Mouse (Mus musculus) liver, embryonic 13.5 days (tissue): ENCODE measurements at regions not wholly inside any gene's neighbourhood (a gene's known extent, or its start where the extent isn't known, plus 50 kb on each side); places are given as distances from the start of the nearest gene placed in this dataset.

Source experiments
- ATAC-seq: fragments of 200-750 bp; cut with Nextera tagmentation; 2 replicates; pipeline ENCODE4 v1.8.0; 2017; ENCODE audit warnings: low read depth, mild to moderate bottlenecking, moderate number of reproducible peaks, moderate library complexity
- DNase-seq: peaks from one replicate; pipeline ENCODE4 v3.0.0; 2022
- H3K27ac ChIP-seq: fragments of 300-500 bp; sonication (generic); 2 replicates; pipeline ENCODE4 v1.5.1; 2015; ENCODE audit warnings: moderate library complexity, mild to moderate bottlenecking, inconsistent platforms
- H3K27me3 ChIP-seq: fragments of 300-500 bp; sonication (generic); 2 replicates; pipeline ENCODE4 v1.6.1; 2015; ENCODE audit warnings: mild to moderate bottlenecking, inconsistent platforms
- H3K36me3 ChIP-seq: fragments of 300-500 bp; sonication (generic); 2 replicates; pipeline ENCODE4 v1.6.1; 2015; ENCODE audit warnings: mild to moderate bottlenecking, inconsistent platforms
- H3K4me1 ChIP-seq: fragments of 300-500 bp; sonication (generic); replicated peaks from 2 replicates; pipeline ENCODE4 v1.6.1; 2015; ENCODE audit warnings: inconsistent platforms
- H3K4me2 ChIP-seq: fragments of 300-500 bp; sonication (generic); 2 replicates; pipeline ENCODE4 v1.6.1; 2015; ENCODE audit warnings: inconsistent platforms, mild to moderate bottlenecking, moderate library complexity
- H3K4me3 ChIP-seq: fragments of 300-500 bp; sonication (generic); replicated peaks from 2 replicates; pipeline ENCODE4 v1.5.1; 2015; ENCODE audit warnings: mild to moderate bottlenecking, inconsistent platforms
- H3K9ac ChIP-seq: fragments of 300-500 bp; sonication (generic); 2 replicates; pipeline ENCODE4 v1.6.1; 2015; ENCODE audit warnings: mild to moderate bottlenecking, inconsistent platforms
- H3K9me3 ChIP-seq: fragments of 300-500 bp; sonication (generic); replicated peaks from 2 replicates; pipeline ENCODE4 v1.6.1; 2016; ENCODE audit warnings: inconsistent platforms
- WGBS: fragments of 180-500 bp; shearing (Covaris S2); methylation state at CpG from one replicate; pipeline ENCODE4 v1.1.7; 2015; ENCODE audit not compliant: insufficient replicate concordance; 5-methylcytosine and 5-hydroxymethylcytosine counted together

DNA sequence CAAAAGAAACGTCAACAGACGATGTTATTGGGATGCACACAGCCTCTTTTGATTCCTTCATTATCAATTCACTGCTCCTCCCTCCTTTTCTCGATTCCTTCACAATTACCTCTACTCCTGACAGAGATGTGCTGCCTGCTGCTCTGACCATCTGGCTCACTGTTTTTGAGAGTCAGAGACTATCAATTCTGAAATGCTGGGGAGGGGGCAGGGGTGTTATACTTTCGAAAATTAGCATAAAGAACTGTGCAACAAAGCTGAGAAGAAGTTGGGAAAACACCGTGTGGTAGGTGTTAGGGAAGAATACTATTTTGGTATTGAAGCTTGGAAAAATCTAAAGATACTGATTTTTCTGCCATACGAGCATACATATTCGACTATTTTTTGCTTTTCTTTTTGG is 96.4 kb downstream of the Nedd1 start:
- DNase-seq, result no peak
- Histone ChIP-seq H3K36me3 (no peaks in the 10 kb centered on the region), H3K4me1 (no peaks in the 10 kb centered on the region), H3K27ac (no peak overlapping the region), H3K9ac (no peak overlapping the region), H3K4me3 (no peak overlapping the region), H3K4me2 (no peak overlapping the region), H3K9me3 (no peaks in the 10 kb centered on the region), H3K27me3 (no peaks in the 10 kb centered on the region)
- 57% methylated on average over 7 of the region's 7 CpGs for WGBS
- no peak for ATAC-seq

DNA sequence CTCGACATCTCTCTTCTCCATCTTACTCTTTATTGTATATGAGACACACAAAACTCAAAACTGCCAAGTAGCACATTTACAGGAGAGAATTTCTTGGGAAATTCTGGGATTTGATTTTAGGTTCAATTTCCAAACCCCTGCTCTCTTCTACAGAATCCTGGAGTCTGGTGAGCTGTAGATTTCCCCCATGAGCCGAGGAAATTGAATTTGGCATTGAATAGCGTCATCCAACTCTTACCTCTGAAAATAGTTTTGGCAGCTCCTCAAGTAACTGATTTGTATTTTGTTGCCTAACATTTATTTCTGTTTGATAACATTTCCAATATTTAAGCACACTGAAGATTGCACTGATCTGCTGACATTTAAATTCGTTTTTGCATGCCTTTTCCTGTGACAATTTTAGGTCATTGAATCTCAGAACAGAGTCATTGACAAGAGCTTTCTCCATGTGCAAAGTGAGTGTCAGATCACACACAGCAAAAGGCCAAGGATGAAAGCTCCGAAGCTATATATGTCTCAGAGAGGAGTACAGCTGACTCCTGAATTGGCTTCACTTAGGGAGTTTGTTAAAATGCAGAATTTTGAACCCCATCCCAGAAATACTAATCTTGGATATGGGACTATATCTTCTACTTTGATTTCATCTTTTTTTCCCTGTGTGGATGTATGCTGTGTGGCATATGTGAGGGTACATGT is 106.4 kb downstream of the Nedd1 start:
- WGBS, result 48% methylated on average over 4 of the region's 5 CpGs
- H3K4me2 ChIP-seq, result no peak overlapping the region
- no peak for ATAC-seq
- H3K9ac ChIP-seq, result no peak overlapping the region
- H3K9me3 ChIP-seq, result no peaks in the 10 kb centered on the region
- H3K4me3 ChIP-seq, result no peak overlapping the region
- H3K27ac ChIP-seq, result no peak overlapping the region
- no peak for DNase-seq
- H3K36me3 ChIP-seq, result no peaks in the 10 kb centered on the region
- H3K27me3 ChIP-seq, result no peaks in the 10 kb centered on the region
- no peaks in the 10 kb centered on the region for H3K4me1 ChIP-seq

DNA sequence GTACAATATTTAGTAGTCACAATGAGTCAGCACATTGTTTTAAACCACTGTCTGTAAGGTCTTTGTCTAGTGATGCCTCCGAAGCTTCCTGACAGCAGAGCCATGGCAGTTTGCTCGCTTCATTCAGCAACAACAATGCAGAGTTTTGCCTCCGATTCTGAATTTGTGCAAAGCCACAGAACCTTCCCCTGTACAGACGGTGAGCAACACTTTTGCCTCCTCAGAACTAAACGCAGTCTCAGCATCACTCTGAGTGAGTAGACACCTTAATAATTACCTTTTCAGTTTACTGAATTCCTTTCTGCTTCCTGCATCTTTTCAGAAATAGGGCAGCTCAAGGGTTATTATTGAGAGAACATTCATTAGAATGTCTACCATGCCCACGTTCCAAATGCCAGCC is 107.9 kb downstream of the Nedd1 start:
- DNase-seq (no peak), ATAC-seq (no peak)
- Histone ChIP-seq H3K27me3 (no peaks in the 10 kb centered on the region), H3K36me3 (no peaks in the 10 kb centered on the region), H3K27ac (no peak overlapping the region), H3K4me2 (no peak overlapping the region), H3K9ac (no peak overlapping the region), H3K4me1 (no peaks in the 10 kb centered on the region), H3K9me3 (no peaks in the 10 kb centered on the region), H3K4me3 (no peak overlapping the region)
- 63% methylated on average over 6 of the region's 6 CpGs for WGBS

DNA sequence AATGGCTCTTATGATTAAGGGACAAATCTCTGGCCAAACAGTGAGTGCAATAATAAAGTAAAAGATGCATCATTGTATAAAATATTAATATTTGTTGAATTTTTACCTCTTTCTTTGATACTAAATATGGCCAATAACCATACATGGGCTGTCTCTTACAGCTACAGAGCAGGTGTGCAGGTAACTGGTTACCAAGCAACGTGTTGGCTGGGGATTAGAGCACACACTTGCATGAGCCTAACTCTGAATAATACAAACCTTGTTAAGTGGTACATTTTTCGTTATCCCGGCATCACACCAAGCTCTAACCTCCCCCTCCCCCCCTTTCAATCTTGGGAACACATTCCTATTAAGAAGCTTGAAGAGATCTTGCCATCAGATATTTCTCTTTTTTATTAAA is 111.2 kb downstream of the Nedd1 start:
- Histone ChIP-seq H3K36me3 (no peaks in the 10 kb centered on the region), H3K4me3 (no peak overlapping the region), H3K9me3 (no peaks in the 10 kb centered on the region), H3K27ac (no peak overlapping the region), H3K4me1 (no peaks in the 10 kb centered on the region), H3K4me2 (no peak overlapping the region), H3K9ac (no peak overlapping the region), H3K27me3 (no peaks in the 10 kb centered on the region)
- ATAC-seq (no peak), DNase-seq (no peak)
- WGBS, result 55% methylated on average over 3 of the region's 3 CpGs

DNA sequence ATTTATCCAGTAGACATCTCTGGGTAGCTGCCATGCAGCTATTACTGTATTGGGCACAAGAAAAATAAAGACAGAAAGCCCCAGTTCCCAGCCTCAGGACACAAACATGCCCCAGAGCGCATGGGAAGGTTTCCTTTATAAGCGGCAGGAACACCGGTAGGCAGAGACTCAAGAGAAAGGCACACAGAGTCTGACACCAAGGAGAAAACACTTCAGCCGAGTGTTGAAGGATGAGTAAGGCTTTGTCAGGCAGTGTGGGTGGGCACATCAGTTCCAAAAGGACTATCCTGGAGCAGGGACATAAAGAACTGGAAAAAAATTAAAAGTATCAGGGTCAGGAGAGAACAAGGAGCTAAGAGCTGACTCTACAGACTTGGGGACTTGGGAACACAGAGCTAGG is 115.5 kb downstream of the Nedd1 start:
- H3K4me2 ChIP-seq, result no peak overlapping the region
- H3K36me3 ChIP-seq, result no peaks in the 10 kb centered on the region
- no peak for DNase-seq
- no peaks in the 10 kb centered on the region for H3K27me3 ChIP-seq
- WGBS, result 60% methylated on average over 4 of the region's 4 CpGs
- no peak overlapping the region for H3K4me3 ChIP-seq
- no peak for ATAC-seq
- H3K9me3 ChIP-seq, result no peaks in the 10 kb centered on the region
- H3K9ac ChIP-seq, result no peak overlapping the region
- no peak overlapping the region for H3K27ac ChIP-seq
- no peaks in the 10 kb centered on the region for H3K4me1 ChIP-seq

DNA sequence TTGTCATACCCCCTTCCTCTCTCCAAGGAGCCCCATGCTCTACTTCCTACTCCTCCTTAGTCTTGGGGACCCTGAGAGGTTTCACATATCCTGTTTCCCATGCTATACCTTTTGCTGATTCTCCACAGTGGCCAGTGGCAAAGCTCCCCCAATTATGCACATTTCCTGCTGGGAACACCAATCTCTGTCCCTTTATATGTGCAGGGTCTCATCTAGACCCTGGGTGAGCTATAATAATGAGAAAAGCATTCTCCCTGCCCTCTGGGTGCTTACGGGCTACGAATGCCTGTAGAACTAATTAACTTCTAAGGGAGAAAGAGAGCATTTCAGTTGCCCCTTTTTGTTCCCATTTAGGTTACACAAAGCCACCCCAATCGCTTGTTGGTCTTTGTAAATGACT is 116.6 kb downstream of the Nedd1 start:
- ATAC-seq, result no peak
- no peaks in the 10 kb centered on the region for H3K9me3 ChIP-seq
- no peaks in the 10 kb centered on the region for H3K36me3 ChIP-seq
- DNase-seq, result no peak
- 71% methylated on average over 3 of the region's 3 CpGs for WGBS
- no peaks in the 10 kb centered on the region for H3K27me3 ChIP-seq
- H3K9ac ChIP-seq, result no peak overlapping the region
- H3K4me2 ChIP-seq, result no peak overlapping the region
- no peak overlapping the region for H3K4me3 ChIP-seq
- no peak overlapping the region for H3K27ac ChIP-seq
- no peaks in the 10 kb centered on the region for H3K4me1 ChIP-seq

DNA sequence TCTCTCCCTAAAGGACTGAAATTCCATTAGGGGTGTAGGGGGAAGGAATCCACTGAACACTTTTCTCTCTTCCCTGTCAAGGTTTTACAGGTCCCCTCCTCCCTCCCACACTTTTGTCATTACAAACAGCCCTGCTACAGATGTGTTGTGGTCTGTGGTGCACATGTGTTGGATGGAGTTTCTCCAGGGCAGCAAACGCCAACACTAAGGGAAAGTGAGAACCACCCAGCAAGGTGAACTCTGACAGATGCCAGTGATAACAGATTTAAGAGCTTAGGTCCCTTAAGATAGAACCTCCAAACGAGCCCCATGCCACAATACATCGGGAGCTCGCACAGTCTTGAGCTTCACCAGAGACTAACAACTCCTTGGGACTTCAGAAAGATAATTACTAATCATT is 122.1 kb downstream of the Nedd1 start:
- ATAC-seq (no peak), DNase-seq (no peak)
- Histone ChIP-seq H3K9ac (no peak overlapping the region), H3K4me2 (no peak overlapping the region), H3K27ac (no peak overlapping the region), H3K27me3 (no peaks in the 10 kb centered on the region), H3K36me3 (no peaks in the 10 kb centered on the region), H3K4me1 (no peaks in the 10 kb centered on the region), H3K4me3 (no peak overlapping the region), H3K9me3 (no peaks in the 10 kb centered on the region)
- 52% methylated on average over 4 of the region's 4 CpGs for WGBS

DNA sequence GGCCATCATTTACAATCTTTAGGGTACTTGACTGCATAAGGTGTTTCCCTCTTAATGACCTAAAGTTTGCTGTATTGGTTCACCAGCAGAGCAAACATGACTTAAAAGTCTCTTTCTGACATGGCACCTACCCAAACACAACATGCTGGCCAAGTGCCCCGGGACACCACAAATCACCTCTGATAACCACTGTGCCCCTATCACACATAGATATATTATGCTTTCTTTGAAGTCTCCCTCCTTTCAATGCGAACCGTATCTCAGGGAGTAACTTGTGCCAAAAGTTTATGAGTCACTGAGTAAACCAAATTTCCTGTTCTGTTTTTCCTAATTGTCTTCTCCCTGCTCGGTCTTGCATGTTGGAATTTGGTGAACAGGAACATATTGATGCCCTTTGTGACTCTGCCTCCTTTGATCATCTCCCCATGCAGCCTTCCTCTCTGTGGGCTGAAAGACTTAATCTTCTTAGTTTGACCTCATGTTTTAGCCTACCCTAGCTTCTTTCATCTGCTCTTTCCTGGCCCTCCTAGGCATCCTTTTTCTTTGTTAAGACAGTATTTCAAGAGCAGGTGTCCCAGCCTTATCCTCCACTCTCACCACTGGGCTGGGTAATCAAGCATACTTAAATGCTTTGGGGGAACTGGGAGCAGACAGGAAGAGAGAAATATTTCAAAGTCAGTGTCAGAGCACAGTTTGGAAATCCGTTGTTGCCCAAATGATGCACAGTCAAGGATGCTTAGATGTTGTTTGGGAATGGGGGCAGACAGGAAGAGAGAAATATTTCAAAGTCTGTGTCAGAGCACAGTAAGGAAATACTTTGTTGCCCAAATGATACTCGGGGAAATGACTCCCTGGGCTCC is 126.5 kb downstream of the Nedd1 start:
- H3K9me3 ChIP-seq, result no peaks in the 10 kb centered on the region
- H3K4me2 ChIP-seq, result no peak overlapping the region
- no peaks in the 10 kb centered on the region for H3K27me3 ChIP-seq
- H3K36me3 ChIP-seq, result no peaks in the 10 kb centered on the region
- no peak overlapping the region for H3K9ac ChIP-seq
- no peak overlapping the region for H3K4me3 ChIP-seq
- 28% methylated on average over 6 of the region's 6 CpGs for WGBS
- DNase-seq, result no peak
- no peak overlapping the region for H3K27ac ChIP-seq
- H3K4me1 ChIP-seq, result no peaks in the 10 kb centered on the region
- ATAC-seq, result no peak

DNA sequence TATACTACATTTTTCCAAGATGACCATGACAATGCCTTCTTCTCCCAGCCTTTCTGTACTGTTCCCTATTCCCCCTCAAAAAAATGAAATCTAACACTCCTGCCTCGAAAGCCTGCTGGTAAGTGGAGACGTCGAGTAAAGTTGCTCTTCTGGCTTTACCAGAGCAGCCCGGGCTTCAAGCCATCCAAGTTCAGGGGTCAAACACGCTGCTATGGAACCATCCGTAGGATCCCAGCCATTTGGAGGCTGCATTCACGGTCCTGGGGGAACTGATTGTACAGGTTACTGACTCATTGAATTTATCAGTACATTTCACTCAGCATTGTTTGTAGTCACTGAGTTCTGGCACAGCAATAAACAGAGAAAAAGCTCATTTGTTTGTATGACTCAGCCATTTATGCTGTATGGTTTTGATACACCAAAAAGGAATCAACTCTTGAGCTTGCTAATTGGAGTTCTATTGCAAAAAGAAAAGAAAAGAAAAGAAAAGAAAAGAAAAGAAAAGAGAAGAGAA is 128.2 kb downstream of the Nedd1 start:
- H3K27ac ChIP-seq, result no peak overlapping the region
- no peak for DNase-seq
- no peak overlapping the region for H3K4me3 ChIP-seq
- H3K4me2 ChIP-seq, result no peak overlapping the region
- no peaks in the 10 kb centered on the region for H3K9me3 ChIP-seq
- no peak for ATAC-seq
- H3K36me3 ChIP-seq, result no peaks in the 10 kb centered on the region
- H3K27me3 ChIP-seq, result no peaks in the 10 kb centered on the region
- no peak overlapping the region for H3K9ac ChIP-seq
- H3K4me1 ChIP-seq, result no peaks in the 10 kb centered on the region
- WGBS, result 64% methylated on average over 7 of the region's 7 CpGs

DNA sequence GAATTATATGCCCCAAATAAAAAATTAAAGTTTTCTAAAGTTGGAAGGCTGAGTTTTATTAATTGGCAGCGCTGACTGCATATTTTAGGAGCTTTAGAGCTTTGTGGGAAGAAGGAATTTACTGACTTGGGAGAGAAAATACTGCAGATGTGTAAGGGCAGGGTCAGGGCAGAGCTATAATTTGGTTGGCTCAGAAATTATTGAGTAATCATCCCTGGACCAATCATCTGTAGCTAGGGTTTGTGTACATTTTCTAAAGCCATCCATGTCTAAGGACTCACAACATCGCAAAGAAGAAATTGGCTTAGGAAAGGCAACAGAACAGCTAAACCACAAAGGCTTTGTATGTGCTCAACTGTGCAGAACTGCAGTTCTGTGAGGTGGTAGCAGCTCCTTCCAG is 143.3 kb downstream of the Nedd1 start:
- no peaks in the 10 kb centered on the region for H3K4me1 ChIP-seq
- no peak overlapping the region for H3K27ac ChIP-seq
- no peaks in the 10 kb centered on the region for H3K27me3 ChIP-seq
- no peak overlapping the region for H3K9ac ChIP-seq
- no peak for DNase-seq
- H3K4me3 ChIP-seq, result no peak overlapping the region
- ATAC-seq, result no peak
- no peak overlapping the region for H3K4me2 ChIP-seq
- WGBS, result 66% methylated on average over 2 of the region's 2 CpGs
- H3K9me3 ChIP-seq, result no peaks in the 10 kb centered on the region
- H3K36me3 ChIP-seq, result no peaks in the 10 kb centered on the region

DNA sequence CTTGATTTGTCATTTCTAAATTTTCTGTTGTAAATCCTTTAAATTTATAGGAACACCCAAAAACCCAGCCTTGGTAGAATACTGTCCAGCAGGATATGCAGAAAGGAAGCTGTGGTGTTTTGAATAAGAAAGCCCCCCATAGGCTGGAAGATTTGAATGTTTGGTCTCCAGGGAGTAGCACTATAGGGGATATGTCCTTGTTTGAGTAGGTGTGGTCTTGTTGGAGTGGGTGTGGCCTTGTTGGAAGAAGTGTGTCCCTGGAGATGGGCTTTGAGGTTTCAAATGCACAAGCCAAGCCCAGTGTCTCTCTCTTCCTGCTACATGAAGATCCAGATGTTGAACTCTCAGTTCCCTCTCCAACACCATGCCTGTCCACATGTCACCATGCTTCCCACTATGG is 151.7 kb downstream of the Nedd1 start:
- no peaks in the 10 kb centered on the region for H3K27me3 ChIP-seq
- ATAC-seq (no peak), DNase-seq (no peak)
- H3K36me3 ChIP-seq, result no peaks in the 10 kb centered on the region
- H3K4me3 ChIP-seq, result no peak overlapping the region
- no peak overlapping the region for H3K27ac ChIP-seq
- no peak overlapping the region for H3K4me2 ChIP-seq
- no peak overlapping the region for H3K9ac ChIP-seq
- H3K4me1 ChIP-seq, result no peaks in the 10 kb centered on the region
- H3K9me3 ChIP-seq, result no peaks in the 10 kb centered on the region

DNA sequence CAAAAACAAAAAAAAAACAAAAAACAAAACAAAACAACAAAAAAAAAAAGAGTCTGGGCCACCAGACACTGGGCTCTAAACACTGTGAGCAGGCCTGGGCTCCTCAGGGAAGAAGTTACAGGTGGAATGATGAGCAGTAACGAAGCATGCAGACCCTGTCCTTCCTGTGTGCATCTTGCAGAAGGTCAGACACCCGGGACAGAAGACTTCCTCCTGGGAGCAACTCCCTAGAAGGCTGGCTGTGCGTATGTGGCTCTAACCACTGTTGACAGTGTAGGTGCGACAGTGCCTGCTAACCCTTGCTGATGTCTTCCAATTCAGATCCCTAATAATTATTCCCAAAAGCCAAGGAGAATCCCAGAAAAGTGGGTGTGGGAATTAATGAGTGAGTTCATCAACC is 164.8 kb downstream of the Nedd1 start:
- no peaks in the 10 kb centered on the region for H3K4me1 ChIP-seq
- no peak for ATAC-seq
- no peak overlapping the region for H3K4me3 ChIP-seq
- DNase-seq, result no peak
- H3K4me2 ChIP-seq, result no peak overlapping the region
- H3K27me3 ChIP-seq, result no peaks in the 10 kb centered on the region
- no peaks in the 10 kb centered on the region for H3K36me3 ChIP-seq
- H3K9ac ChIP-seq, result no peak overlapping the region
- H3K27ac ChIP-seq, result no peak overlapping the region
- no peaks in the 10 kb centered on the region for H3K9me3 ChIP-seq
- 56% methylated on average over 4 of the region's 4 CpGs for WGBS
